Mouse (Mus musculus): ENCODE data around the gene Myo1d.

The Myo1d gene

GRCm38 (mm10) chr11:80778916-80779526 lies 804 bp downstream of the Myo1d start:
- no peak for DNase-seq

GRCm38 (mm10) chr11:80778157-80778556 lies 1.7 kb downstream of the Myo1d start:
- no peak for DNase-seq

- no peak for DNase-seq
These were observed 2.1 kb downstream of the Myo1d start for GRCm38 (mm10) chr11:80777708-80778107.

GRCm38 (mm10) chr11:80775535-80775934 lies 4.3 kb downstream of the Myo1d start:
- no peak for DNase-seq

- DNase-seq: no peak
These were observed 7.1 kb downstream of the Myo1d start for GRCm38 (mm10) chr11:80772595-80773210.

GRCm38 (mm10) chr11:80771596-80772250 lies 8.1 kb downstream of the Myo1d start:
- DNase-seq: no peak

GRCm38 (mm10) chr11:80771186-80771585 lies 8.6 kb downstream of the Myo1d start:
- DNase-seq: peak; percentile 24

GRCm38 (mm10) chr11:80767320-80767617 lies 12.6 kb downstream of the Myo1d start:
- DNase-seq: no peak

GRCm38 (mm10) chr11:80766472-80767319 lies 13.1 kb downstream of the Myo1d start:
- DNase-seq: no peak

GRCm38 (mm10) chr11:80766068-80766467 lies 13.8 kb downstream of the Myo1d start:
- DNase-seq: no peak

GRCm38 (mm10) chr11:80762066-80762465 lies 17.8 kb downstream of the Myo1d start:
- no peak for DNase-seq

GRCm38 (mm10) chr11:80761285-80761974 lies 18.4 kb downstream of the Myo1d start:
- DNase-seq: no peak

- no peak for DNase-seq
These were observed 20.8 kb downstream of the Myo1d start for GRCm38 (mm10) chr11:80759023-80759422.

GRCm38 (mm10) chr11:80754201-80754600 lies 25.6 kb downstream of the Myo1d start:
- no peak for DNase-seq

- DNase-seq: no peak
These were observed 28.7 kb downstream of the Myo1d start for GRCm38 (mm10) chr11:80751168-80751567.

- DNase-seq: no peak
These were observed 30.6 kb downstream of the Myo1d start for GRCm38 (mm10) chr11:80749187-80749586.

- no peak for DNase-seq
These were observed 34.4 kb downstream of the Myo1d start for GRCm38 (mm10) chr11:80745426-80745825.

- DNase-seq: no peak
These were observed 35.9 kb downstream of the Myo1d start for GRCm38 (mm10) chr11:80743823-80744410.

- DNase-seq: no peak
These were observed 37.4 kb downstream of the Myo1d start for GRCm38 (mm10) chr11:80742462-80742861.

GRCm38 (mm10) chr11:80734771-80735170 lies 45.1 kb downstream of the Myo1d start:
- no peak for DNase-seq

- peak; percentile 26 for DNase-seq
These were observed 55.1 kb downstream of the Myo1d start for GRCm38 (mm10) chr11:80724701-80725100.

- DNase-seq: no peak
These were observed 56.3 kb downstream of the Myo1d start for GRCm38 (mm10) chr11:80723406-80724047.
